Mouse (Mus musculus) ES-E14 (cell line): Measurements from ENCODE around the gene Aak1. TPM values are rescaled to one million over a fixed set of nuclear protein-coding genes. Genes with fewer than 3 reads are reported as not detected.

Experiments
- DNase-seq: peaks from one replicate; pipeline ENCODE4 v3.0.0-alpha.2; 2013; ENCODE audit warnings: low read depth, low spot score
- H3K27ac ChIP-seq: 2 replicates; pipeline ENCODE4 v1.5.1; 2012; ENCODE audit warnings: low read depth, mild to moderate bottlenecking, low read length, moderate library complexity, mixed read lengths; ENCODE audit not compliant: poor library complexity, insufficient read depth, severe bottlenecking
- H3K36me3 ChIP-seq: 2 replicates; pipeline ENCODE4 v1.6.1; 2012; ENCODE audit warnings: mild to moderate bottlenecking, low read length, moderate library complexity, mixed read lengths; ENCODE audit not compliant: control insufficient read depth, poor library complexity, insufficient read depth, severe bottlenecking
- H3K4me1 ChIP-seq, 2 experiments: fragments of 150-350 bp in 1 of 2; sonication (generic) in 1 of 2; 2 replicates each; pipeline ENCODE4 v1.6.1; 2012; ENCODE audit warnings: low read length in 2 of 2, mild to moderate bottlenecking in 1 of 2, mixed read lengths in 1 of 2; ENCODE audit not compliant: control insufficient read depth in 2 of 2, insufficient read depth in 2 of 2, poor library complexity in 1 of 2
- H3K4me3 ChIP-seq, 2 experiments: fragments of 150-350 bp in 1 of 2; sonication (generic) in 1 of 2; 2 replicates each; pipeline ENCODE4 v1.5.1; 2012; ENCODE audit warnings: low read length in 2 of 2, low read depth in 1 of 2, mild to moderate bottlenecking in 1 of 2, mixed read lengths in 1 of 2; ENCODE audit not compliant: insufficient read depth in 1 of 2, poor library complexity in 1 of 2, severe bottlenecking in 1 of 2
- H3K9ac ChIP-seq: 2 replicates; pipeline ENCODE4 v1.6.1; 2012; ENCODE audit warnings: low read depth, mild to moderate bottlenecking, low read length, mixed read lengths; ENCODE audit not compliant: poor library complexity, insufficient read depth, severe bottlenecking
- H3K9me3 ChIP-seq: fragments of 150-350 bp; sonication (generic); 2 replicates; pipeline ENCODE4 v1.6.1; 2012; ENCODE audit warnings: low read depth, mild to moderate bottlenecking, low read length; ENCODE audit not compliant: control insufficient read depth, insufficient read depth
- CHD2 ChIP-seq: IDR thresholded peaks from 2 replicates; pipeline ENCODE4 v1.6.1; 2014; ENCODE audit warnings: mild to moderate bottlenecking, low read depth, low read length, inconsistent platforms
- HCFC1 ChIP-seq: IDR thresholded peaks from 2 replicates; pipeline ENCODE4 v1.6.1; 2012; ENCODE audit warnings: low read length, inconsistent platforms, borderline replicate concordance; ENCODE audit not compliant: insufficient read depth
- MAFK ChIP-seq: IDR thresholded peaks from 2 replicates; pipeline ENCODE4 v1.6.1; 2014; ENCODE audit warnings: mild to moderate bottlenecking, low read depth, low read length, inconsistent platforms; ENCODE audit not compliant: insufficient read depth
- ZC3H11A ChIP-seq: IDR thresholded peaks from 2 replicates; pipeline ENCODE4 v1.6.1; 2012; ENCODE audit warnings: low read depth, mild to moderate bottlenecking, inconsistent platforms, low read length, borderline replicate concordance
- ZNF384 ChIP-seq: IDR thresholded peaks from 2 replicates; pipeline ENCODE4 v1.6.1; 2012; ENCODE audit warnings: low read depth, low read length, inconsistent platforms
- in situ Hi-C, 2 experiments: fragments of 600-800 bp; cut with MboI; formaldehyde crosslinking; loops; one replicate each; pipeline ENCODE4 v1.15.1; 2025; ENCODE audit warnings: low sequenced_read_pairs in 2 of 2, inconsistent platforms in 1 of 2; ENCODE audit not compliant: unreplicated experiment in 2 of 2
- total RNA-seq: library from RNA; depleted of rRNA; stranded (reverse); fragments of 300-350 nt; gene quantifications from 2 replicates; pipeline ENCODE4 v1.2.3, GENCODE M21; 2012

Gene Aak1
- total RNA-seq, 1 experiment, result 20.0 TPM

GRCm38 (mm10) chr6:86848580-86848914 lies 770 bp upstream of the Aak1 start:
- in situ Hi-C loops, result no loop called here
- no peak for DNase-seq
- Histone ChIP-seq H3K4me3 (peak overlapping the region; percentile 81 to 100), H3K9ac (peak overlapping the region; percentile 80), H3K36me3 (no peaks in the 10 kb centered on the region), H3K4me1 (peaks cover 0 to 3% of the 10 kb centered on the region in 2 experiments; a peak in 1 of 4 replicates), H3K27ac (peak overlapping the region; percentile 96; the same call in 1 of the 2 replicates), H3K9me3 (no peaks in the 10 kb centered on the region)
- TF ChIP-seq ZNF384, result no peak
- no peak for TF ChIP-seq MAFK
- no peak for TF ChIP-seq HCFC1
- no peak for TF ChIP-seq CHD2
- TF ChIP-seq ZC3H11A, result no peak

GRCm38 (mm10) chr6:86849692-86850445 lies 552 bp downstream of the Aak1 start:
- TF ChIP-seq CHD2 (no peak), MAFK (no peak), ZC3H11A (no peak), ZNF384 (no peak), HCFC1 (no peak)
- DNase-seq, result no peak
- Histone ChIP-seq H3K4me3 (peak overlapping the region; percentile 81 to 100), H3K4me1 (peaks cover 0 to 3% of the 10 kb centered on the region in 2 experiments; a peak in 1 of 4 replicates), H3K9me3 (no peaks in the 10 kb centered on the region), H3K9ac (peak overlapping the region; percentile 86), H3K27ac (no peak overlapping the region; the same call in 1 of the 2 replicates), H3K36me3 (no peaks in the 10 kb centered on the region)
- in situ Hi-C loops, result no loop called here

GRCm38 (mm10) chr6:86850588-86850987 lies 1.3 kb downstream of the Aak1 start:
- in situ Hi-C loops, result no loop called here
- DNase-seq, result no peak
- TF ChIP-seq MAFK, result no peak
- TF ChIP-seq ZC3H11A, result no peak
- no peak for TF ChIP-seq HCFC1
- no peak for TF ChIP-seq ZNF384
- TF ChIP-seq CHD2, result no peak
- no peaks in the 10 kb centered on the region for H3K36me3 ChIP-seq
- H3K9me3 ChIP-seq, result no peaks in the 10 kb centered on the region
- H3K4me3 ChIP-seq, result peak overlapping the region in 1 of 2 experiments; percentile 100; a peak in 2 of 4 replicates
- peaks cover 0 to 3% of the 10 kb centered on the region in 2 experiments; a peak in 1 of 4 replicates for H3K4me1 ChIP-seq
- H3K9ac ChIP-seq, result no peak overlapping the region; the same call in 1 of the 2 replicates
- H3K27ac ChIP-seq, result no peak overlapping the region

- H3K4me3 ChIP-seq, result no peak overlapping the region
- no peak overlapping the region; the same call in 1 of the 2 replicates for H3K9ac ChIP-seq
- no peak for TF ChIP-seq MAFK
- TF ChIP-seq CHD2, result no peak
- TF ChIP-seq ZC3H11A, result no peak
- no peak for TF ChIP-seq ZNF384
- TF ChIP-seq HCFC1, result no peak
- H3K9me3 ChIP-seq, result no peaks in the 10 kb centered on the region
- in situ Hi-C loops, result no loop called here
- no peak overlapping the region for H3K27ac ChIP-seq
- peaks cover 0 to 3% of the 10 kb centered on the region in 2 experiments; a peak in 1 of 4 replicates for H3K4me1 ChIP-seq
- no peaks in the 10 kb centered on the region for H3K36me3 ChIP-seq
- no peak for DNase-seq
Measured at GRCm38 (mm10) chr6:86851561-86851960, 2.2 kb downstream of the Aak1 start.
